Mouse (Mus musculus): ENCODE results near the gene Bod1l. TPM values are rescaled to one million over a fixed set of nuclear protein-coding genes. Genes with fewer than 3 reads are reported as not detected.

The Bod1l gene
- polyA plus RNA-seq, 1 experiment from 2014 or later: 28.7 TPM

DNA sequence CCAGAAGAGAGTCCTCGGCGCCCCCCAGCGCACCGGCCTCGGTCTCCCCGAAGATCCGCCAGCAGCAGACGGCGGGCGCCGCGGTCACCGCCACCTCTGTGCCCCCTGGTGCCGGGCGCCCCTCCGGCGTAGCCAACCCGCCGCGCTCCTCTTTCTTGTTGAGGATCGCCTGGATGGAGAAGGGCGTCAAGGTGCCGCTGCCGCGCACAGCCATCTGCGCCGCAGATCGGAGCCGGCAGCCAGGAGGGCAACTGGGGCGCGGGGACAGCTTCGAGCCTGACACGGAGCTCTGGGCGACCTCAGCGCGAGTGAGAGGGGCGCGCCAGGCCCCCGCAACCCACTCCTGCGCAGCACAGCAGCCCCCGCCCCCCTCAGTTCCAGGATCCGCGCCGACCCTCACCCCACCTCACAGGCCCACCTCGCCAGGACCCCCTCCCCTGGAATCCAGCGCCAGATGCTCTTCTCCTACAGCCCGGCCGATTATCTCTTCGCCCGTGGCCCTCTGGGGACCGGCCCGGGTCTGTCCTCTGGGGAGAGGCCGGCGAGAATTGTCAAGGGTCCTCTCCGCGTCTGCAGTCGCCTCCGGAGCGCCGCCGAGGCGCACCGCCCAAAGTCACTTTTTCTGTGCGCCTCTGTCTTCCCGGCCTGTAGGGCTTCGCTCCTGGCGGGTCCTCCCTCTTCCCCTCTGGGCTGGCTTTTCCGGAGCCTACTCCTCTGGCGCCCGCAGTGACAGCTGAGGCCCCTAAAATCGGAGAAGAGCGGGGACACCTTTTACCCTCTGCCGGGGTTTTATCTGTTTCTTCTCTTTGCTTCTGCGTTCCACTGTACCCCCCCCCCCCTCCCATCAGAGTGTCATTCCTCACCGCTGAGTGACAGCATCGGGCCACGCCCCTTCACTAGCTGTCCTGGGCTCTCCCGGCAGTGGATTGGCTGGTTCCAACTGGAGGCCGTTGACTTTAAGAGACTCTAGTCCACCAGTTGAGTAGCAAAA lies 80.1 kb downstream of the Bod1l start, which contains the start of gene Nkx3-2:
Gene Nkx3-2, minus strand, starts transcription at position 771 of the 991 bp plus-strand sequence.
- Histone ChIP-seq H3K4me1 (peaks cover 40% of the 10 kb centered on the region), H3K4me3 (peak within 1 kb of the TSS; percentile 40), H3K4me2 (replicated peaks) (peak within 1 kb of the TSS; percentile 64), H3K27ac (replicated peaks) (no peak within 1 kb of the TSS), H3K36me3 (no peaks in the 10 kb centered on the region), H3K27me3 (peaks cover 92% of the 10 kb centered on the region), H3K9ac (replicated peaks) (no peak within 1 kb of the TSS; the same call in 1 of the 2 replicates), H3K9me3 (no peaks in the 10 kb centered on the region)
- ATAC-seq (ENCODE audit: low FRiP score, low read depth): peak; percentile 66
- under 1% methylated on average over 75 of the region's 79 CpGs for WGBS

GRCm38 (mm10) chr5:41762947-41763730 lies 81.0 kb downstream of the Bod1l start:
- Histone ChIP-seq H3K9me3 (no peaks in the 10 kb centered on the region), H3K9ac (replicated peaks) (no peak overlapping the region), H3K4me3 (peak overlapping the region; percentile 40), H3K4me2 (replicated peaks) (peak overlapping the region; percentile 64), H3K4me1 (peaks cover 40% of the 10 kb centered on the region), H3K27me3 (peaks cover 94% of the 10 kb centered on the region), H3K27ac (replicated peaks) (no peak overlapping the region), H3K36me3 (no peaks in the 10 kb centered on the region)
- WGBS: under 1% methylated on average over 40 of the region's 41 CpGs
- peak; percentile 24 for ATAC-seq (ENCODE audit: low FRiP score, low read depth)

- ATAC-seq (ENCODE audit: low FRiP score, low read depth): no peak
- peak overlapping the region; percentile 40 for H3K4me3 ChIP-seq
- H3K9ac ChIP-seq (replicated peaks): no peak overlapping the region
- no peaks in the 10 kb centered on the region for H3K36me3 ChIP-seq
- WGBS: under 1% methylated on average over 26 of the region's 27 CpGs
- H3K27me3 ChIP-seq: peaks cover 94% of the 10 kb centered on the region
- no peaks in the 10 kb centered on the region for H3K9me3 ChIP-seq
- no peak overlapping the region for H3K27ac ChIP-seq (replicated peaks)
- H3K4me2 ChIP-seq (replicated peaks): peak overlapping the region; percentile 23; the same call in 1 of the 2 replicates
- H3K4me1 ChIP-seq: peaks cover 35% of the 10 kb centered on the region
Measured at GRCm38 (mm10) chr5:41762141-41762946, 81.8 kb downstream of the Bod1l start.

DNA sequence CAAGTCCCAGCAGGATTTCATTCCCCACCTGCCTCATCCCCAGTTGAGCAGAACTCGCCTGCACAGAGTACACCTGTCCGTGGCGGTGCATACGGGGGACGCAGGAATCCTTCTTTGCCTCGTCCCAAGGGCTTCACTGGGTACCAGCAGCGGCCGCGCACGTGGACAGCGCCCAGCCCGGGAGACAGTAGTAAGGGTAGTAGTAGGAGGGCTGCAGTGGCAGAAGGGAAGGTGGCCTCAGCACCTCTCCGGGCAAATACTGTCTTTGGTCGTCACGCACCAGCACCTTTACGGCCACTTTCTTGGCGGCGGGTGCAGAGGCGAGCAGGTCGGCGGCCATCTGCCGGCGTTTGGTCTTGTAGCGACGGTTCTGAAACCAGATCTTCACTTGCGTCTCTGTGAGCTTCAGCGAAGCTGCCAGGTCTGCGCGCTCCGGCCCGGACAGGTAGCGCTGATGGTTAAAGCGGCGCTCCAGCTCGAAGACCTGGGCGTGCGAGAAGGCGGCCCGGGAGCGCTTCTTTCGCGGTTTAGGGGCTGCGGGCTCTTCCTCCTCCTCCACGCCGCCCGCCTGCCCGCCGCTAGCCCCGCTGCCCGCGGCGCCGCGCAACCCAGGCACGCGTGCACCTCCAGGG lies 82.5 kb downstream of the Bod1l start:
- ATAC-seq (ENCODE audit: low FRiP score, low read depth): no peak
- H3K36me3 ChIP-seq: no peaks in the 10 kb centered on the region
- no peak overlapping the region for H3K9ac ChIP-seq (replicated peaks)
- peaks cover 94% of the 10 kb centered on the region for H3K27me3 ChIP-seq
- peak overlapping the region; percentile 17; the same call in 1 of the 2 replicates for H3K4me3 ChIP-seq
- under 1% methylated on average over 54 of the region's 56 CpGs for WGBS
- no peak overlapping the region for H3K27ac ChIP-seq (replicated peaks)
- peak overlapping the region; percentile 23; the same call in 1 of the 2 replicates for H3K4me2 ChIP-seq (replicated peaks)
- no peaks in the 10 kb centered on the region for H3K9me3 ChIP-seq
- H3K4me1 ChIP-seq: peaks cover 30% of the 10 kb centered on the region

GRCm38 (mm10) chr5:41760831-41761508 lies 83.1 kb downstream of the Bod1l start:
- no peak for ATAC-seq (ENCODE audit: low FRiP score, low read depth)
- Histone ChIP-seq H3K36me3 (no peaks in the 10 kb centered on the region), H3K9ac (replicated peaks) (no peak overlapping the region), H3K4me1 (peaks cover 27% of the 10 kb centered on the region), H3K9me3 (no peaks in the 10 kb centered on the region), H3K4me3 (peak overlapping the region; percentile 17; the same call in 1 of the 2 replicates), H3K27me3 (peaks cover 94% of the 10 kb centered on the region), H3K27ac (replicated peaks) (no peak overlapping the region), H3K4me2 (replicated peaks) (no peak overlapping the region)
- WGBS: 2% methylated on average over 22 of the region's 22 CpGs

GRCm38 (mm10) chr5:41760071-41760470 lies 84.0 kb downstream of the Bod1l start:
- 2% methylated on average over 8 of the region's 8 CpGs for WGBS
- Histone ChIP-seq H3K27me3 (peaks cover 96% of the 10 kb centered on the region), H3K27ac (replicated peaks) (no peak overlapping the region), H3K4me3 (no peak overlapping the region), H3K4me2 (replicated peaks) (no peak overlapping the region), H3K36me3 (no peaks in the 10 kb centered on the region), H3K4me1 (peaks cover 27% of the 10 kb centered on the region), H3K9me3 (no peaks in the 10 kb centered on the region), H3K9ac (replicated peaks) (no peak overlapping the region)
- ATAC-seq (ENCODE audit: low FRiP score, low read depth): no peak

GRCm38 (mm10) chr5:41758671-41759639 lies 85.2 kb downstream of the Bod1l start:
- Histone ChIP-seq H3K36me3 (no peaks in the 10 kb centered on the region), H3K9me3 (no peaks in the 10 kb centered on the region), H3K4me1 (peaks cover 22% of the 10 kb centered on the region), H3K27me3 (peaks cover 99% of the 10 kb centered on the region), H3K9ac (replicated peaks) (no peak overlapping the region), H3K4me2 (replicated peaks) (no peak overlapping the region), H3K27ac (replicated peaks) (no peak overlapping the region), H3K4me3 (no peak overlapping the region)
- ATAC-seq (ENCODE audit: low FRiP score, low read depth): no peak
- WGBS: 3% methylated on average over 19 of the region's 19 CpGs

DNA sequence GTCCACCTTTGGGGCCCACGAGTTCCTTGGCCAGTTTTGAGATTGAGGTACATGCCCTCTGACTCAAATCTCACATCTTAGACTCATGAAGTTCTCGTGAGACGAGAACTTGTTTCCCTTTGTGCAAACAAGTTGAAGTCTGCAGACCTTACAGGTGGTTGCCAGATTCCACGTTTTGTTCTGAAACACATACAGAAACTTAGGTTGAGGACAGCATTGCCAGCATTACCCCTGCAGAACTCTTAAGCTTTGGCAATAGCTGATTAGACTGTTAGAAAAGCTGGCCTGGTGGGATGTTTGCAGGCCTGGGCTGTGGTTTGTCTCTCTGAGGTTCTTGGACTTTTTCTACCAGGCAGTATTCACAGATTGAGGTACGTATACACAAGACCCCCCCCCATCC lies 86.8 kb downstream of the Bod1l start:
- H3K27ac ChIP-seq (replicated peaks): no peak overlapping the region
- H3K9ac ChIP-seq (replicated peaks): no peak overlapping the region
- no peak overlapping the region for H3K4me2 ChIP-seq (replicated peaks)
- H3K27me3 ChIP-seq: peaks cover 98% of the 10 kb centered on the region
- 6% methylated on average over 5 of the region's 5 CpGs for WGBS
- no peak overlapping the region for H3K4me3 ChIP-seq
- peaks cover 11% of the 10 kb centered on the region for H3K4me1 ChIP-seq
- no peaks in the 10 kb centered on the region for H3K36me3 ChIP-seq
- ATAC-seq (ENCODE audit: low FRiP score, low read depth): no peak
- H3K9me3 ChIP-seq: no peaks in the 10 kb centered on the region

DNA sequence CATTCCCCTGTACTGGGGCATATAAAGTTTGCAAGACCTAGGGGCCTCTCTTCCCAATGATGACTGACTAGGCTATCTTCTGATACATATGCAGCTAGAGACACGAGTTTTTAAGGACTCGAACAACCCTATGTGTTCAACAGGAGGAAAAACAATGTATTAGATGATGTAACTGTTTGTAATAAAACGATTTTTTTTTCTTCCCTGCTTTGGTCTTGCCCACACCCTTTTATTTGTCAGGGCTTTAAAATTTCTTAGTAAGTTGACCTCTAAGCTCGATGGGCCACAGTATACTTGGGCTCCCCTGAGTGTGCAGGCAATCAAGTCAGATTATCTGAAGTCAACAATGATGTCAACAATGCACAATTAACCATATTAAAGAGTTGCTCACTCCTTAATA lies 87.7 kb downstream of the Bod1l start:
- Histone ChIP-seq H3K27ac (replicated peaks) (no peak overlapping the region), H3K9me3 (no peaks in the 10 kb centered on the region), H3K4me2 (replicated peaks) (no peak overlapping the region), H3K4me1 (peaks cover 5% of the 10 kb centered on the region; the same call in 1 of the 2 replicates), H3K9ac (replicated peaks) (no peak overlapping the region), H3K4me3 (no peak overlapping the region), H3K27me3 (peaks cover 98% of the 10 kb centered on the region), H3K36me3 (no peaks in the 10 kb centered on the region)
- 9% methylated on average over 4 of the region's 4 CpGs for WGBS
- ATAC-seq (ENCODE audit: low FRiP score, low read depth): no peak

Measured in midbrain, embryonic 12.5 days (tissue).